Mouse (Mus musculus) splenic B cell, adult 2 months (primary cell): ENCODE data around the gene Jak1.

Source experiments
- DNase-seq: peaks from one replicate; pipeline ENCODE4 v3.0.0-alpha.2; 2011; ENCODE audit warnings: low read depth, low spot score
- H3K27me3 ChIP-seq: 2 replicates; pipeline ENCODE4 v1.6.1; 2012; ENCODE audit warnings: mild to moderate bottlenecking, low read length, moderate library complexity, mixed read lengths; ENCODE audit not compliant: control insufficient read depth, poor library complexity, insufficient read depth, severe bottlenecking
- H3K36me3 ChIP-seq: 2 replicates; pipeline ENCODE4 v1.6.1; 2012; ENCODE audit warnings: mild to moderate bottlenecking, low read length, moderate library complexity, mixed read lengths; ENCODE audit not compliant: control insufficient read depth, poor library complexity, insufficient read depth, severe bottlenecking

Jak1 gene

GRCm38 (mm10) chr4:101264741-101265513 is at the start of gene Jak1:
TSS of gene Jak1 (minus strand) at chr4:101265282.
- DNase-seq, result peak; percentile 98
- Histone ChIP-seq H3K36me3 (no peaks in the 10 kb centered on the region), H3K27me3 (no peaks in the 10 kb centered on the region)

DNA sequence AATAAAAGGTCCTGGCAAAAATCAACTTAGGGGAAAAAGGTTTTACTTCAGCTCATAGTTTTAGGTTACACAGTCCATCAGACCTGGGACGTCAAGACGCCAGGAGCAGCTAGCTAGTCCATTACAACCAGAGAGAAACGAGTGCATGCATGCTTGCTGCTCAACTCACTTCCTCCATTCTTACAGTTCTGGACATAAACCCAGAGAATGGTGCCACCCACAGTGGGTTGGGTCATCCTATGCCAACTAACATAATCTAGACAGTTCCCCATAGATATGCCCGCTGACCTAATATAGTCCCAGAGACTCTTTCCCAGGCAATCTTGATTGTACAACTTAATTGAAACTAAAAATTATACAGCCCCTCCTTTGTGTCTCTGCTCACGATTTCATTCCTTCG is 47.0 kb upstream of the Jak1 start:
- Histone ChIP-seq H3K36me3 (no peaks in the 10 kb centered on the region), H3K27me3 (no peaks in the 10 kb centered on the region; the same call in 1 of the 2 replicates)
- DNase-seq, result no peak

GRCm38 (mm10) chr4:101308166-101308565 is 43.1 kb upstream of the Jak1 start:
- Histone ChIP-seq H3K36me3 (no peaks in the 10 kb centered on the region), H3K27me3 (no peaks in the 10 kb centered on the region; the same call in 1 of the 2 replicates)
- DNase-seq, result no peak

DNA sequence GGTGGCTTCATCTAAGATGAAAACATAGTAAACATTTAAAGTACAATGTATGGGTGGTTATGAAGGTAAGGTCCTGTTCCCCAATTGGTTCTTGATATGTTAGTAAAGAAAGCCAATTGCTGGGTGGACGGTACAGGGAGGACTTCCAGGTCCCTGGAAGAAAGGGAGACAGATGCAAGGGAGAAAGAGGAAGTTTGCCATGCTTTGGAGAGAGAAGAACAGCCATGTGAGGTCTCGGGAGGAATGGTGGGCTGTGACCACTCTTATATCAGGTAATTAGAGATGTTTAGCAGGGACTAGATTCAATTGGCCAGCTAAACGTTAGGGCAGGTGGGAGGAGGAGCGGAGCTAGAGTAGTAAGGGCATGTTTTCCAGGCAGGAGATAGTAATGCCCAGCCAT is 42.2 kb upstream of the Jak1 start:
- Histone ChIP-seq H3K27me3 (no peaks in the 10 kb centered on the region; the same call in 1 of the 2 replicates), H3K36me3 (no peaks in the 10 kb centered on the region)
- DNase-seq, result no peak

DNA sequence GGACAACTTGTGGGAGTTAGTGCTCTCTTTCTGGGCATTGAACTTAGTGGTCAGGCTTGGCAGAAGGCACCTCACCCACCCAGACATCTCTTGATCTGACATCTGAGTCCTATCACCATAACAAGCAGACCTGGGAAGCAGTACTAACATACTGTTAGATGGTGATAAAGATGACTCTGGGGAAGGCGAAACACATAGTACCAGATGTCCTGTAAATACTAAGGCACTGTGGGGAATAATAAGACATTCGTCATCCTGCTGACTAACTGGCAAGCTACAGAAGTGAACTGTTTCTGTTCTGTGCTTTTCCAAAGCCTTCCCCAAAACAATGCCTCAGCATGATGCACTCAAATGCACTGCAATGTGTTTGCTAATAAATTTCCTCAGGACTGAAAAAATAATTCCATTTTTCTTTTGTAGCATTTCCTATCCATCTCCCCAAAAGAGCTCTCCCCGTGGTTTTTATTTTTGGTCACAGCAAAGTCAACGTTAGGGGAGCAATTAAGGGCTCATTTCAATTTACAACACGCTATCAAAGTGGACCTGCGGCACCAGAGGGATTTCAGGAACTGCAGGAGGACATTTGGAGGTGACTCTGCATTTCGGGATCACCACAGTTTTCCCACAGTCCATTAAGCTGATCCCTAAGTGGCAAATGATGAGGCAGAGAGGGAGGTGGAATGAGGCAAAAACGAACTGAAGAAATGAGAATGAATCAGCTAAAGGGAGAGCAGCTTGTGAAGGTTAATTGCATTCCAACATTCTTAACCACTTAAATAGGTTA is 41.2 kb upstream of the Jak1 start:
- H3K27me3 ChIP-seq, result no peaks in the 10 kb centered on the region
- no peak for DNase-seq
- no peaks in the 10 kb centered on the region for H3K36me3 ChIP-seq

DNA sequence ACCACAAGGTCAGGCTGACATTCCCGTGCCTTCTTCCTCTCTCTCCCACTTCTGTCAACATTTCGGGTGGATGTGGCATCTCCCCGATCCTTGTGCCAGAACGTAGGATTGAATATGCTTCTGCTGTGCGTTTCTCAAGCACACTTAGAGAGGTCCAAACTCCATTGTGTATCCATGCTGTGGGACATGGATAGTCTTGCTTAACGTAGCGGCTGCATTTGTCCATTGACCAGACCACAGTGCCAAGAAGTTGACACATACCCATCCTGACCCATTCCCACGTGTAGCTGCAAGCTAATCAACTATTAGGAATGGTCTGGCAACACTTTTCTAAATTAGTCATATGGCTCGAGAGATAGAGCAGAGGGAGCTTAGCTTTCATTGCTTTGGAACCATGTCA is 40.0 kb upstream of the Jak1 start:
- H3K36me3 ChIP-seq, result no peaks in the 10 kb centered on the region
- H3K27me3 ChIP-seq, result no peaks in the 10 kb centered on the region
- no peak for DNase-seq

DNA sequence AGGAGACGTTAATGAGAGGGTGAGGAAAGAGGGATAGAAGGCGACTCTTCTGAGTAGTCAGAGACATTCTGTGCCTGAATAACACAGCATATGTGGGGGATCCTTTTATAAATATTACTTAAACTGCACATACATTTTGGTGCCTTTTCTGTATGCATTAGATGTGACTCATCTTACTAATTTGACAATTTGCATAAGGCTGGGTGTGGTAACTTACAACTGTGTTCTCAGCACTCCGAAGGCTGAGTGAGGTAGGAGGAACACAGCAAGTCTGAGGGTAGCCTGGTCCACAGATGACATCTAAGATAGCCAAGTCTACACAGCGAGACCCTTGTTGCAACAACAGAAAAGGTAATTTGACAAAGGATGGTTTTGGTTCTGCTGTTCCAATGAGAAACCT is 39.0 kb upstream of the Jak1 start:
- Histone ChIP-seq H3K36me3 (no peaks in the 10 kb centered on the region), H3K27me3 (no peaks in the 10 kb centered on the region)
- no peak for DNase-seq

- Histone ChIP-seq H3K36me3 (no peaks in the 10 kb centered on the region), H3K27me3 (no peaks in the 10 kb centered on the region)
- DNase-seq, result no peak
Measured at GRCm38 (mm10) chr4:101300392-101300910, 35.4 kb upstream of the Jak1 start.

GRCm38 (mm10) chr4:101298311-101298990 is 33.4 kb upstream of the Jak1 start:
- DNase-seq, result peak; percentile 66
- no peaks in the 10 kb centered on the region for H3K27me3 ChIP-seq
- H3K36me3 ChIP-seq, result no peaks in the 10 kb centered on the region

GRCm38 (mm10) chr4:101296836-101297235 is 31.8 kb upstream of the Jak1 start:
- peak; percentile 37 for DNase-seq
- Histone ChIP-seq H3K36me3 (no peaks in the 10 kb centered on the region), H3K27me3 (no peaks in the 10 kb centered on the region)

GRCm38 (mm10) chr4:101295788-101296187 is 30.7 kb upstream of the Jak1 start:
- DNase-seq, result no peak
- no peaks in the 10 kb centered on the region for H3K27me3 ChIP-seq
- no peaks in the 10 kb centered on the region for H3K36me3 ChIP-seq

DNA sequence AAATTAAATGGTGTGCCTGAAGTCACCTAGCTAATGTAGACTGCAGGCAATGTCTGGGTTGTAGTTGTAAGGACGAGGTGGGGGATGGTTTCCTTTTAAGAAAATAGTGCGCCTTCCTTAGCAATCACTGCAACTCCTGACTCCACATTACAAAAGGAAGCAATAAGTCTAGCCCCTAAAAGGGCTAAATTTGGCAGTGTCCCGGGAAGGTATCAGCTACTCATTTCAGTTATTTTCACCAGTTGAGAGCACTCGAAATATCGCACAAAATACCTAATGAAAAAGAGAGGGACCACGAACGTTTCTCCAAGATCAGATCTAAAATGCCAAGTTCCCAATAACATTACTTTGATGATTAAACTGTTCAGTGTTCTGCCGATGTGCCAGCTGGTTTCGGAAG is 28.6 kb upstream of the Jak1 start:
- no peaks in the 10 kb centered on the region for H3K27me3 ChIP-seq
- DNase-seq, result no peak

DNA sequence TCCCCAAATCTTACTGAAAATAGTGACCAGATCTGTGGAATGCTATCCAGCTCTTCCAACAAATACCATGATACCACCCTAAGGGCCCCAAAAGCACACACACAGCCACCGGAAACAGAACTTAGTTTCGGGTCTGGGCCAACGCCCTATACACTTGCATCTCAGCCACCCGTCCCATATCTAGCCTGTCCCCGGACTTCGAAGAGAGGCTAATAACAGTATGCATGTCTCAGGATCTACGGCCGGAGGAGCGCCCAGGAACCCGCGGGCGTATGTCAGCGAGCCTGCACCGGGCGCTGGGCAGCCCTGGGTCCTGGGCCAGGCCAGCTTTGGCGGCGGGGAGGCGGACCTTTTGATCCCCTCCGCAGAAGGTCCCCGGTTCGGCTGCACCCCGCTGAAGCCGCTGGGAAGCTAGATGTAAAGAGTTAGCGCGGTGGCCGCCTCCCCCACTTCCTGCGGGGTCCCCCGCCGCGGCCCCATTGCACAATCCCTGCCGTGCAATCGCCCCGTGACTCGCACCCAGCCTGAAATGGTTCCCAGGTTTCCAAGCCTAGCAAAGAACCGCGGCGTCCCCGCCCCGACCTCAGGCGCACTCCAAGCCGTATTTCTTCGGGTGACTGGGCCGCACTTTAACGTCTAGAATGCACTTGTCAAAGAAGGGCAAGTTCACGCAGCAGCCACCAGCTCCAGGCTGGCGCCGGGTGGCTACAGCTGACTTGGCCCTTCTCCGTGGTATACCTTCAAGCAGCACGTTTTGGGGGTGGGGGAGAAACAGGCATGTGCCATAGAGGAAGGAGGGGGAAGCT is 27.9 kb upstream of the Jak1 start:
- DNase-seq, result peak; percentile 51
- Histone ChIP-seq H3K36me3 (no peaks in the 10 kb centered on the region), H3K27me3 (no peaks in the 10 kb centered on the region)

More for the DNA sequence above, 28.6 kb upstream of the Jak1 start:
- H3K36me3 ChIP-seq, result no peaks in the 10 kb centered on the region

DNA sequence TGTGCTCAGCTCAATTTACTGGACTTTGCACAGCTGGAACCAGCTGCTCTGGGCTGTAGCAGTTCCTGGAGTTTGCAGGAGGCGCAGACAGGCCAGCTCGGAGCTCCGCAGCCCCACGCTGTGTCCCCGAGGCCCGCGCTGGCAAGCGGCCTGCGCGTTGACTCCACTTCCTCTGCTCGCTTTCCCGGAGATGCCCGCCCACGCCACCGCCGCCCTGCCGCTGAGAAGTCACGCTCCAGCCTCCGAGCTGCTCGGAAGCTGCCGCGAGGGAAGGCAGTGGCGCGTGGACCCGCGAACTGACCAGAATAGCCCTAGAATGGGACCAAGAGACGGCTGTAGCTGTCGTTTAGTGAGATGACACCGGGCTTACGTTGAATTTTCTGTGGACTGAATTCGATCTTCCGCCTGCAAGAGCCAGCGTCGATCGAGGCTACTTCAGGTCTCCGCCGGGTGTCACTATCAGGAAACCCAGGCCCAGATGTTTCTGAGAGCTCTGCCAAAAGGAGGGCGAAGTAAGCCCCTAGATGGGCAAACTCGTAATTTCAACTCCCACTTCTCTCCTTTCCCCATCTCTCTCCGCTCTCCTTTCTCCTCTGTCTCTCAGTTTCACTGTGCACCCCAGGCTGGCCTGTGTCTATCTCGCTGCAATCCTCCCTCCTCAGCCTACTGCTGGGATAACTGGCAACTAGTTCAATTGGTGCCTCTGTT is 27.1 kb upstream of the Jak1 start:
- no peaks in the 10 kb centered on the region for H3K36me3 ChIP-seq
- H3K27me3 ChIP-seq, result no peaks in the 10 kb centered on the region
- DNase-seq, result peak; percentile 85
